Mouse (Mus musculus): Measurements from ENCODE around the gene M1ap. TPM values are rescaled to one million over a fixed set of nuclear protein-coding genes. Genes with fewer than 3 reads are reported as not detected.

Gene M1ap
- total RNA-seq, 2 experiments from 2014 or later: not detected

GRCm38 (mm10) chr6:83053136-83053960 lies 106.6 kb downstream of the M1ap start:
- peak in 1 of 2 experiments; percentile 64 for DNase-seq (ENCODE audit: extremely low spot score in 1 of 2, low spot score in 2 of 2)
- intact Hi-C loops (cut with DNase I): no loop called here

GRCm38 (mm10) chr6:83054074-83054851 lies 107.6 kb downstream of the M1ap start, which contains the start of gene Aup1:
Gene Aup1, plus strand, starts transcription at chr6:83054521.
- DNase-seq (ENCODE audit: extremely low spot score in 1 of 2, low spot score in 2 of 2): peak; percentile 97
- intact Hi-C loops (cut with DNase I): loop anchor here (2.0 kb wide), 1 partner anchor 57 kb away; no protein-coding TSS in a partner anchor

- intact Hi-C loops (cut with DNase I): loop anchor here (2.0 kb wide), 1 partner anchor 58 kb away; no protein-coding TSS in a partner anchor
- no peak for DNase-seq (ENCODE audit: extremely low spot score in 1 of 2, low spot score in 2 of 2)
Measured at GRCm38 (mm10) chr6:83054871-83055431, 108.2 kb downstream of the M1ap start, which contains the start of gene Htra2. Gene Htra2, minus strand, starts transcription at chr6:83055273.

- DNase-seq (ENCODE audit: extremely low spot score in 1 of 2, low spot score in 2 of 2): peak in 1 of 2 experiments; percentile 40
- intact Hi-C loops (cut with DNase I): no loop called here
Measured at GRCm38 (mm10) chr6:83057790-83058189, 111.1 kb downstream of the M1ap start, which contains the start of gene Dqx1. Gene Dqx1, plus strand, starts transcription at chr6:83057844.

GRCm38 (mm10) chr6:83058725-83059124 lies 112.0 kb downstream of the M1ap start:
- no peak for DNase-seq (ENCODE audit: extremely low spot score in 1 of 2, low spot score in 2 of 2)
- intact Hi-C loops (cut with DNase I): no loop called here

GRCm38 (mm10) chr6:83065995-83066394 lies 119.3 kb downstream of the M1ap start:
- intact Hi-C loops (cut with DNase I): no loop called here
- DNase-seq (ENCODE audit: extremely low spot score in 1 of 2, low spot score in 2 of 2): no peak

- DNase-seq (ENCODE audit: extremely low spot score in 1 of 2, low spot score in 2 of 2): no peak
- intact Hi-C loops (cut with DNase I): no loop called here
Measured at GRCm38 (mm10) chr6:83066441-83066840, 119.7 kb downstream of the M1ap start.

GRCm38 (mm10) chr6:83068221-83068620 lies 121.5 kb downstream of the M1ap start:
- intact Hi-C loops (cut with DNase I): no loop called here
- no peak for DNase-seq (ENCODE audit: extremely low spot score in 1 of 2, low spot score in 2 of 2)

- intact Hi-C loops (cut with DNase I): no loop called here
- DNase-seq (ENCODE audit: extremely low spot score in 1 of 2, low spot score in 2 of 2): no peak
Measured at GRCm38 (mm10) chr6:83068706-83069487, 122.2 kb downstream of the M1ap start.

- intact Hi-C loops (cut with DNase I): no loop called here
Measured at GRCm38 (mm10) chr6:83069488-83070246, 123.0 kb downstream of the M1ap start.

GRCm38 (mm10) chr6:83070247-83070310 lies 123.4 kb downstream of the M1ap start, which contains the start of gene Tlx2:
Gene Tlx2, minus strand, starts transcription at chr6:83070293.
- intact Hi-C loops (cut with DNase I): no loop called here
- no peak for DNase-seq (ENCODE audit: extremely low spot score in 1 of 2, low spot score in 2 of 2)

More at GRCm38 (mm10) chr6:83069488-83070246, 123.0 kb downstream of the M1ap start:
- DNase-seq (ENCODE audit: extremely low spot score in 1 of 2, low spot score in 2 of 2): no peak

GRCm38 (mm10) chr6:83070311-83071219 lies 123.9 kb downstream of the M1ap start:
- intact Hi-C loops (cut with DNase I): no loop called here
- no peak for DNase-seq (ENCODE audit: extremely low spot score in 1 of 2, low spot score in 2 of 2)

- intact Hi-C loops (cut with DNase I): no loop called here
- peak in 1 of 2 experiments; percentile 54 for DNase-seq (ENCODE audit: extremely low spot score in 1 of 2, low spot score in 2 of 2)
Measured at GRCm38 (mm10) chr6:83071220-83071619, 124.5 kb downstream of the M1ap start.

GRCm38 (mm10) chr6:83074979-83075378 lies 128.3 kb downstream of the M1ap start:
- intact Hi-C loops (cut with DNase I): no loop called here
- no peak for DNase-seq (ENCODE audit: extremely low spot score in 1 of 2, low spot score in 2 of 2)

- intact Hi-C loops (cut with DNase I): loop anchor here (2.0 kb wide), 1 partner anchor 81 kb away; no protein-coding TSS in a partner anchor
- DNase-seq (ENCODE audit: extremely low spot score in 1 of 2, low spot score in 2 of 2): no peak
Measured at GRCm38 (mm10) chr6:83077630-83078323, 131.1 kb downstream of the M1ap start, which contains the start of gene Pcgf1. Gene Pcgf1, plus strand, starts transcription at chr6:83077869.

GRCm38 (mm10) chr6:83078324-83078858 lies 131.7 kb downstream of the M1ap start:
- intact Hi-C loops (cut with DNase I): loop anchor here (2.0 kb wide), 1 partner anchor 82 kb away; no protein-coding TSS in a partner anchor
- peak; percentile 97 to 99 for DNase-seq (ENCODE audit: extremely low spot score in 1 of 2, low spot score in 2 of 2)
